Mouse (Mus musculus) layer of hippocampus, adult 8-10 months (tissue): ENCODE measurements around the gene Pdlim5. TPM values are rescaled to one million over a fixed set of nuclear protein-coding genes. Genes with fewer than 3 reads are reported as not detected.
"Not testable (repeated sequence)": the region's sequence is repeated elsewhere in the genome, so short reads cannot be mapped to it uniquely, and the experiment has no call there.

Source experiments
- DNase-seq, 2 experiments: peaks; one replicate each; pipeline ENCODE4 v3.0.0; 2022; ENCODE audit warnings: low spot score in 2 of 2
- total RNA-seq, 4 experiments: library from RNA; stranded (reverse); gene quantifications; 2 replicates each; pipeline ENCODE4 v1.2.4; 2022

Pdlim5 gene
- 10 to 100 TPM; 26.5 to 29.5 (median 28.1) TPM for total RNA-seq

- DNase-seq = peak; percentile 77 to 83
These were observed at the start of gene Pdlim5 for GRCm38 (mm10) chr3:142395520-142396193. Gene Pdlim5, minus strand, starts transcription at chr3:142395696.

- DNase-seq = no peak
These were observed 48.2 kb upstream of the Pdlim5 start for GRCm38 (mm10) chr3:142443710-142444043.

- peak; percentile 52 to 89 for DNase-seq
These were observed 47.7 kb upstream of the Pdlim5 start for GRCm38 (mm10) chr3:142443006-142443709.

- DNase-seq = no peak
These were observed 46.7 kb upstream of the Pdlim5 start for GRCm38 (mm10) chr3:142442161-142442560.

GRCm38 (mm10) chr3:142441142-142441541 lies 45.6 kb upstream of the Pdlim5 start:
- DNase-seq = no peak

- DNase-seq = no peak
These were observed 44.7 kb upstream of the Pdlim5 start for GRCm38 (mm10) chr3:142440191-142440590.

GRCm38 (mm10) chr3:142439591-142440093 lies 44.1 kb upstream of the Pdlim5 start:
- DNase-seq = no peak

- DNase-seq = not testable (repeated sequence)
These were observed 43.1 kb upstream of the Pdlim5 start for GRCm38 (mm10) chr3:142438630-142439029.

GRCm38 (mm10) chr3:142436824-142437223 lies 41.3 kb upstream of the Pdlim5 start:
- no peak for DNase-seq

- DNase-seq = no peak
These were observed 40.7 kb upstream of the Pdlim5 start for GRCm38 (mm10) chr3:142436212-142436611.

- no peak for DNase-seq
These were observed 39.3 kb upstream of the Pdlim5 start for GRCm38 (mm10) chr3:142434786-142435168.

GRCm38 (mm10) chr3:142434127-142434785 lies 38.8 kb upstream of the Pdlim5 start:
- DNase-seq = no peak

GRCm38 (mm10) chr3:142431481-142431880 lies 36.0 kb upstream of the Pdlim5 start:
- DNase-seq = no peak

GRCm38 (mm10) chr3:142430048-142430447 lies 34.6 kb upstream of the Pdlim5 start:
- no peak for DNase-seq

- DNase-seq = no peak
These were observed 31.3 kb upstream of the Pdlim5 start for GRCm38 (mm10) chr3:142426806-142427205.

GRCm38 (mm10) chr3:142424134-142424533 lies 28.6 kb upstream of the Pdlim5 start:
- no peak for DNase-seq

- no peak for DNase-seq
These were observed 28.0 kb upstream of the Pdlim5 start for GRCm38 (mm10) chr3:142423501-142423917.

GRCm38 (mm10) chr3:142422229-142422628 lies 26.7 kb upstream of the Pdlim5 start:
- DNase-seq = no peak

- DNase-seq = no peak
These were observed 26.0 kb upstream of the Pdlim5 start for GRCm38 (mm10) chr3:142421470-142421869.

- no peak for DNase-seq
These were observed 22.5 kb upstream of the Pdlim5 start for GRCm38 (mm10) chr3:142417996-142418395.

- no peak for DNase-seq
These were observed 17.9 kb upstream of the Pdlim5 start for GRCm38 (mm10) chr3:142413345-142413885.

GRCm38 (mm10) chr3:142410930-142411329 lies 15.4 kb upstream of the Pdlim5 start:
- no peak for DNase-seq
